Mouse (Mus musculus) adrenal gland (tissue): Measurements from ENCODE around the gene Runx2.

ENCODE experiments used
- intact Hi-C: fragments of 180-260 bp; cut with DNase I; formaldehyde crosslinking; loops from one replicate; pipeline ENCODE4 v1.15.1; 2025

Runx2 gene

DNA sequence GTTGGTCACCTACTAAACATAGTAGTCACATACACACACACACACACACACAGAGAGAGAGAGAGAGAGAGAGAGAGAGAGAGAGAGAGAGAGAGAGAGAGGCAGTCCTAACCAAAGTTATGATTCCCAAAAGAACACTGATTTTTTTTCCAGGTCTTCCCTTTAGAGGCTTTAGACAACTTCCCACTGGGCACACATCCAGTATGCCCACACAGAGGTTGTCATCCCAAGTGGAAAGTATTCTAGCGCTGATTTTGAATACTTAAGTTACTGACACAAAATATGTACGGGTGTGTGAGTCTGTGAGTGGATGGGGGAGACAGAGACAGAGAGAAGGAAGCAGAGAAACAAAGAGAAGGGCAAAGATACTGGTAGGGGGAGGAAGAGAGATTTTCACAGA lies 265.0 kb downstream of the Runx2 start:
- intact Hi-C loops, result no loop called here

DNA sequence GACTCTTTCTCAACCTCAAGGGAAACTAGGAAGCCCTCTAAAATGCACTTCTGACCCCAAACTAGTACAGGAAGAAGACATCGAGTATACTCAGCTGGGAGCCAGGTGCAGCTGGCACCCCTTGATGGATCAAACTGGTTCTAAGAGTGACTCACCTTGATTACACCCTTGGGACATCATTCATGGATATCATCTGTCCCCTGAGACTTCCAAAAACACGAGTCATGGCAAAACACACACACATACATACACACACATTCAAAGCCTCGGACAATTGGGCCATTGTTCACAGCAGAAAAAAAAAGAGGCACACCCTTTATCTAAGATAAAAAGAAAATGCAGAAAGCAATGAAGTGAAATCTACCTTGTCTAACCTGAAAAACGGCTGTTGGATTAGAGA lies 266.7 kb downstream of the Runx2 start:
- intact Hi-C loops, result no loop called here

DNA sequence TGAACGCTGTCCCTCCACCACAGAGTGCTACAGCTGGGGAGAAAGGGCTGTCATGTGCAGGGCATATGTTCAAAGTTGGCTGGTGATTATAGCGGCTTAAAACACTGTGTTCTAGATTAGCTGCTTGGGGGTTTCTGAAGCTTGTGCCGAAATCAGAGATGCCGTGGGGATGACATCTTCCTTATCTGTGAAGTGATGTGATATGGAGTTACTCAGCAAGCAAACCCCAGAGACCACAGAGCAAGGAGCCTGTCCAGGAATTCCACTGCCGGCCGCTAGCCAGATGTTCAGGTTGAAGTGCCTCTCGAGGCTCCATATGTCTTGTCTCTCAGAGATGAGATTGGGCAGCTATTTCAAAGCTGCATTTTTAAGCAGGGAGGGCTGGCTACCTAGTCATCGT lies 267.8 kb downstream of the Runx2 start:
- intact Hi-C loops, result no loop called here

DNA sequence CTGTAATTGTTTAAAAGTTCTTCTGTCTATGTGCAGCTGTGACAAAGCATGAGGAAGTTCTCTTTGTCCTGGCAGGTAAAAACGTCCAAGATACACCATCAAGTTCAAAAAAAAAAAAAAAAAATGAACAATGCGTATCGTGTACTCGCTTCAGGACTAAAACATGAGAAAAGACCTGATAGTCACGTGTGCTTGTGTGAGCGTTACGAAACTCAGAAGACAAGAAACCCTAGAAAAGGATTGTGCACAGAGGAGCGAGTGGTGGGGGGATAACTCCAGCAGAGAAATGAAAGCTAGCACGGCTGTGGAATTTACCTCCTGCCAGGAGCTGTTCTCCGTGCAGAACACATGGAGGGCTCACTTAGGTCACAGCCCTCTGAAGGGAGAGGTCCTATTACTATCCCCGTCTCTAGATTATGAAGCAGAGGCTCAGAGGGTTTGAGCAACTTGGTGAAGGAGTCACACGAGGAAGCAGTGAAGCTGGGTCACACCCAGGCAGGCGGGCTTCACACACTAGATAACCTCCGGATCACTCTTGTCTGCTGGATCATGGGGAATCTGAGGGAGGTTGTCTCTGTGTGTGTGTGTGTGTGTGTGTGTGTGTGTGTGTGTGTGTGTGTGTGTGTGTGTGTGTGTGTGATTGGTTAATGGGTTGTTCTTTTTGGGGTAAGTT lies 269.3 kb downstream of the Runx2 start:
- intact Hi-C loops, result no loop called here

DNA sequence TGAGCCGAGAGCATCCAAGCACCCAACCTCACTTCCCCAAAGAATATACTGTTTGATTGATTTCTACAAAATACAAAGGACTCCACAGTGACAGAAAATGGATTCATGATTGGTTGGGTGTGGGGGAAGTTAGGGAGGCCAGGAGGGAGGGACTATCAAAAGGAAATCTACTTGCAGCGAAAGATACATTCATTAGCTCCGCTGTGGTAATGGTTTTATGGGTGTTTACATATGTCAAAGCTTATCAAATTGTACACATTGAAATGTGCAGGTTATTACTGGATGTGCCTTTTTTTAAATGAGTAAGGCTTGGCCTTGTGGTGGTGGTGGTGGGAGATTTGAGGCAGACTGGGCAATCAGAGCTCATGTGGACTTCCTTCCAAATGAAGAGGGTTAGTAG lies 271.9 kb downstream of the Runx2 start:
- intact Hi-C loops, result no loop called here

DNA sequence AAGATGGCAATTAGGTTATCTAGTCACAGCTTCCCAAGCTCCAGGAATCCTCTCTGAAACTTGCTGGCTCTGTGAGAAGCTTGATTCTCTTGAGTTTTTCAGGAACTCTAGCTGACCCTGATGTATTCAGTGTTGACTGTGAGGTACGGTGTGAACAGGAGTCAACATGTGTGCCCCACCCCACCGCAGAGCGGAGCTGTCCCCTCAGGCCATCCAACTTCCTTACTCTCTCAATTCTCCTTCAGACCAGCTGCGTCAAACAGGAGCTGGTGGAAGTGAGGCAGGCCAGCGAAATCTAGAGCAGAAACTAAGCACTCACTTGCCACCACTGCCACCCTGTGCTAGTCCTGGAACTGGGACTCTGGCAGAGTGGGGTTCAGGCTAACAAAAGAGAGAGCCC lies 273.9 kb downstream of the Runx2 start:
- intact Hi-C loops, result no loop called here

DNA sequence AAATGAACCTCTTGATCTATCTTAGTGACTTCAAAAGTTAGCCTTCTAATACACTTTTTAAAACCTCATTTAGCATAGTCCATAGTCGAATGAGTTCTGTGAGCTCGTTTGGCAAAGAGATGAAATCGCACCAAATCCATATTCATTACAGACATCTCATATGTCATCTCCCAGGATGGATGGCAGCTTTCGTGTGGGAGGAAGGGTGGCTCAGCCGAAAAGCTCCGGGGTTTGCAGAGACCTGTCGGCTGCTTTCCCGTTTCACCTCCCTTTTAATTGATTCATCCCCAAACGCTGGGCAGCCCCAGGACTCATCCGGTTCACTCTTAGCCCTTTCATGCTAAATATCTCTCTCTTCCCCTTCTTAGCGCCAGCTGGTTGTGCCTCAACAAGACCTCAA lies 275.7 kb downstream of the Runx2 start:
- intact Hi-C loops, result no loop called here

DNA sequence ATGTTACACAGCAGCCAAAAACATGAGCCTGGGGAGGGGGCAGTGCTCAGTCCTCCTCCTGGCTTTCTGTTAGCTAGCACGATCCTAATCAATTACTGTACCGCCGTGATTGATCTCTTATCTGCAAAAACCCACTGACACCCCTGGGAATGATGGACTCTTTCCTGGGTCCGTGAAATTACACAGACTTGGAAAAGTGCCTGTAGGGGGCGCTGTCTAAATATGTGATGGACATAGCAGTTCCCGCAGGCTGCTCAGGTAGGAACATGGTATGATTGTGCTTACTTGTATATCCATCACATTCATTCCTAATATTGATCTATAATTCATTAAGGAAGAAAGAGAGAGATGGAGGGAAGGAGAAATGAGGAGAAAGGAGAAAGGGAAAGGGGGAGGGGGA lies 284.6 kb downstream of the Runx2 start:
- intact Hi-C loops, result no loop called here

DNA sequence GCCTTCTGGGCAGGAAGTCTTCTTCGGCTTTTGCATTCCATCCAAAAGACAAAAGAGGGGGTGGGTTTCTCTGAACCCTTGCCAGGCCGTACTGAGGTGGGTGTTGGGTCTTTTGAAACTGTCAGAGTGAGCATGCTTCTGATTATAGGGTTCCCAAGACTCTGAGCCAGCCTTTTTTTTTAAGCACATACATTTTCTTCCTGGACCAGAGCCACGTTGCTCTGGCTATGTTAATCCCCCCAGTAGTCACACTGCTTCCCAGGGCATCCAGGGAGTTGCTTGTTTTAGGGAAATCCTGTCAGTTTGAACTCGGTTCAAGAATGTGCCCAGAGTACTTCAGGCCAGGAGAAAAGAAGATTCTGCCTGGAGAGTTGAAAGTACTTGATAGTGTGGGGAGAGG lies 286.0 kb downstream of the Runx2 start:
- intact Hi-C loops, result no loop called here

DNA sequence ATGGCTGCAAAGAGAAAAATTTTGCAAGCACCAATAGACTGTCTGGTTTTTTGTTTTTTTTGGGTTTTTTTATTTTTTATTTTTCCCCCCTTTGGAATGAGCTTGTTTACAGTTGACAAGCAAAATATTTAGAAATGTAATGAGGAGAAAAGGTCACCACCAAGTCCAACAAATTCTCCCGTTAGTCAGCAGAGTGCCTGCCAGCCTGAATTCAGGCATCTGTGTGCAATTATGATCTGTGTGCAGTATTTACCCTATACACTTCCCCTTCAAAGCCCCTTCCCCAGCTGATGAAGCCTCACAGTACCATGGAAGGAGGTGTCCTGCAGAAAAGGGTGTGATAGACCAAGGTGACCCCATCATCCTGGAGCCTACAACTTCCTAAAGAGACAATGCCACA lies 290.5 kb downstream of the Runx2 start:
- intact Hi-C loops, result no loop called here

DNA sequence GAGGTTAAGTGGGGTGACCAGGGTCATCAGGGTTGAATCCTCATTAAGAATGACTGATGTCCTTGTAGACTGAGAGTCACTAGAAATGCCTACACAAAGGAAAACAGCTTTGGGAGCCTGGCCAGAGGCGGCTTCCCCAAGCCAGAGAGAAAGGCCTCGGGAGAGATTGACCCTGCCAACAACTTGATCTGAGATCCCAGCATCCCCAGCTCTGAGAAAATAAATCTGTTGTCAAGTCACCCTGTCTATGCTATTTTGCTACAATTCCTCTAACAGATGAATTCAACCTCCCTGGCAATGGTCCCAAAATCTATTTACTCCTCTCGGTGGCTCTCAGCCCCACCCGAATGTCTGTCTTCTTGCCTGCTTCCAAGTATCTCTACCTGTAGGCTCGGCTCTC lies 291.7 kb downstream of the Runx2 start:
- intact Hi-C loops, result no loop called here

DNA sequence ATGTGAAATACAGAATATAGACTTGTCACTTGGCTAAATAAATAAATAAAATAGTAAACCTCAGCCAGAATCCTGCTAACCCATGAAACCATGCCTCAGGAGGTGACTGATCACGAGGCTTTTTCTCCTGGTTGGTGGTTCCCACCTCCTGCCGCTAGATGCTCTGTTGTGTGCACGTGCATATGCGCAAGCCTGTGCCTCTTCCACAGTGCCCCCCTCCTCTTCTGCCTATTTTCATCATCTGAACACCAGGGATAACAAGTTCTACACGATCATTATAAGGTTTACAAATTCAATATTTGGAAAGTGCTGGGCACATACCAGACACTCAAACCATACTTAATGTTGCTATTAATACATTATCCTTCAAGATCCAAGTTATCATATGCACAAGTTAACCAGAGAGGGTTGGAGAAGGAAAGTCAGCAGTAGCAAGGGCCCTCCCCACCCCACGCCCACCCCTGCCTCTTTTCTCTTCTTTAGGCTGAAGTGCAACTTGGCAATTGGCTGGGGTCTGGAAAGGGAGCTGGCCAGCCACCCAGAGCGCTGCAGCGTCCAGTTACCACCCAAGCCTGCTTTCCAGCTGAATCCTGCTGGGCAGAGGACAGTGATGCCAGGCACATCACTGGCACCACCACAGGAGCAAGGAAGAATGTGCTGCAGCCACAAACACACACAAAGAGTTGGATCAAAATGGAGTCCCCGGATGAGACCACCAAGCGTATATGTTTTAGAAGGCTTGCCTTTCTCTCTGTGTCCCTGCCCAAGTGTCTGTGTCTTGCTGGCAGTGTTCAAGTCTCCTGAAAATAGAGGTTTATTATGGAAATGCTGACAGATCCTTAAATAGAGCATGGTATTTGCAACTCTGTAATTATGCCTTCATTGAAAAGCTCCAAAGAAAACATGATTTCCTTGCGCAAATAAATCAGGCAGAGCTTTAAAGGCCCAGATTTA lies 294.2 kb downstream of the Runx2 start:
- intact Hi-C loops, result no loop called here

DNA sequence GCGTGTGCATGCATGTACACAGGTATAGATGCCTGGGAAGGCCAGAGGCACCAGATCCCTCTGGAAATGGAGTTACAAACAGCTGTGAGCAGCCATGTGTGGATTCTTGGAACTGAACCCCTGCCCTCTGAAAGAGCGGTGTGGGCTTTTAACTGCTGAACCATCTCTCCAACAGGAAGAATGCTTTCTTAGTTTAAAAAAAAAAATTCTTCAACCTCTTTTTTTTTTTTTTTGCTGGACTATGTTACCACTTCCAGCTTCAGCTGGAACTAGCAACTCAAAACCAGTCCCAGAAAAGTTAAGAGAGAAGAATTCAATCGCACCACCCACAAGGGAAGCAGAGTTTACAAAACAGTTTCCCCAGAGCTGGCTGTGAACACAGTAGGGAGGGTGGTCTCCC lies 295.2 kb downstream of the Runx2 start:
- intact Hi-C loops, result no loop called here

DNA sequence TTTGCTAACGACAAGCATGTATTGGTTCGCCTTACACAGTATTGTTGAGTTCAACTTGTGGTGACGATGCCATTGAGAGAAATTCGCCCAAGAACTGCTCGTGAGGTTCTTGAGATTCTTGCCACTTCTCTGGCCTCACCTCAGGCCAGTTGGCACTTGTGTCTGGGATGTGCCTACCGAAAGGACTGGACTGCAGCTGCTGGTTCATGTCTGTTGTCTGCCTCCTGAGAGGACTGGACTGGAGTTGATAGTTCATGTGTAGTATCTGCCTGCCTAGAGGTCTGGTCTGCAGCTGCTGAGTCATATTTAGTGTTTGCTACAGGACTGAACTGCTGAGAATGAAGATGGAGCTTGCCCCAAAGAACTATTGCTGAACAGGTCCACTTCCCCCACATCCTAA lies 296.4 kb downstream of the Runx2 start:
- intact Hi-C loops, result no loop called here

DNA sequence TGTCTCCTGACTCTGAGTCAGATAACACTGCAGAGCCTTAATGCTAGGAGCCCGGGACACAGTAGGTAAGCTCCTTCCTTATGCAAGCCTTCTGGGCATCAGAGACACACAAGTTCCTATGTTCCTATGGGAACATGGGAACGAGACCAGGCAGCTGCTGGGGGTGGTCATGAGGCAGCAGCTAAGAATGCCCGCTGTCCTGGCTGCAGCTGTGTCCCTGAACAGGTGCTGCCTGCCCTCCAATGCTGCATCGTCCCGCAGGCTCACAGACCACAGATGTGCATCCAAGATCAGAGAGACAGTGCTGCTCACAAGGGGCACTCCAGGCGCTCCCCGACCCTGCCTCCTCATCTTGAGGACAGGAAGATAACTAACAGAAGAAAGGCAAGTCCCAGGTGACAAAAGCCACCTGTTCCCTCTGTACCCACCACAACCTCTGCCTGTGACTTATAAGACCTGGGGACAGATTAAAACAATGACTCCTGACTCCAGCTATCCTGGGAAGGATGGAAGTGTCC lies 306.3 kb downstream of the Runx2 start:
- intact Hi-C loops, result no loop called here

DNA sequence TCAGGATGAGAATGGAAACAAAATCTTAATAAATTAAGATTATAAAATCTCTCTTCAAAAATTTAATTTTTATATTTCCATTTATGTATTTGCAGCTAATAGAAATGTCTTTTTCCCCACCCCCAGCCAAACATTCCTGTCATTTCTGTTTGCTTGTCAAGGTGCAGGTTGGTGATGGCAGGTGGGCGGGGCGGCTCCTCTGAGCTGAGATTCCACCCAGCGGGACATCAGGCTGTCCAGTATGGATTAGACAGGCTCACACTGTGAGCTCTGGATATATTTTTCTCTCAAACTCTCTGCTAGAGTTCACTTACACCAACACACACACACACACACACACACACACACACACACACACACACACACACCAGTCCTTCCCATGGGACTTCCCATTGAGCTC lies 306.9 kb downstream of the Runx2 start:
- intact Hi-C loops, result no loop called here

DNA sequence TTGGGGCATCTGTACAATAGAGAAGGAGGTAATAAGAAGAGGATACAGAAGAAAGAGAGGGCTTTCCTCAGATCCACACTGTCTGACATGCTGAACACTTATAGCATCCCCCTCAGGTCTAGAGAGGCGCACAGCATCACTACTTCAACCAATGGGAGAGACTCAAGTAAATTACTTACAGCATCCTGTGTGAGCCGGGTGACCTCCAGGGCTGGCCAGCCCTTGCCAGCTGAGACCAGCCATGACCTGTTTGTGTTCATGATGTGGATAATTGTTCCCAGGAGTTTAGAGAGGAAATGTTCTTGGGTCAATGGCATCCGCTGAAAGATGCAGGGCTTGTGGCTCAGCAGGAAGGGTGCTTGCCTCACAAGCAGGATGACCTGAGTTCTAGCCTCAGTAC lies 308.1 kb downstream of the Runx2 start:
- intact Hi-C loops, result no loop called here

DNA sequence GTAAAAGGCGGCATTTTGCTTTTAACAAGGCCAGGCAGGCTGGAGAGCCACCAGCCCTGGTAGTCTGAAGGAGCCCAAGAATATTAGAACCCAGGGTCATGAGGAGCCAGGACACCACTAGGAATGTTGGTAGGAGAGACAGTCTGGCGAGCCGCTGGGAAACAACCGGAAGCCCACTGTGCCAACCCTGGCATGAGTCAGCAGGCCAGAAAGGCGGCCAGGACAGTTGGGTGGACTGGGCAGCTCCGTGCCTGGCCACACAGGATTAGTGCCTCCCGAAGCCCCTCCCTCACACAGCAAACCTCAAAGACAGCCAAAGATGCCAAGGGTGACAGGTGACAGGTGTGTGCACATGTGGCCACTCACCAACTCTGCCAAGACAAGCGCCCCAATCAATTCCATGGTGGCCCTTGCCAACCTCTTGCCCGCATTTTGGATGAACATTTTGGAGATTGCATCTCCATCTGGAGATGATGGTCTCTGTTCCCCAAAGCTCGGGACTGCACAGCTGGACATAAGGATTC lies 309.7 kb downstream of the Runx2 start:
- intact Hi-C loops, result no loop called here

DNA sequence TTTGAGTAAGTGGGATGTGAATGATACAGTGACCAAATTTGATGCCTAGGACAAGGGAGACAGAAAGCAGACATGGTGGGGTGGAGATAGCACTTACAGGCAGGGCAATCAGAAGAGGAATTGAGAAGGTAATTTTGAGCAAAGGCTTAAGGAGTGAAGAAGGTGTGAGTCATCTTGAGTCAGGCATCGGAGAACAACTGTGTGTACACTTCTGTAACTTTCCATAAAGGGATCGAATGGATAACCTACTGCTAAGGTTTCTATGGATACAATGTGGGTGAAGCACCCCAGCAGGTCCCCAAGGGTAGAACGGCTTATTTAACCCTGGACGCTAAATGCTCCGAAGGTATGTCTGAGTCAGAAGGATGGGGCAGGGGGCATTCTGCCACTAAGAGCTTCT lies 312.4 kb downstream of the Runx2 start:
- intact Hi-C loops, result no loop called here

DNA sequence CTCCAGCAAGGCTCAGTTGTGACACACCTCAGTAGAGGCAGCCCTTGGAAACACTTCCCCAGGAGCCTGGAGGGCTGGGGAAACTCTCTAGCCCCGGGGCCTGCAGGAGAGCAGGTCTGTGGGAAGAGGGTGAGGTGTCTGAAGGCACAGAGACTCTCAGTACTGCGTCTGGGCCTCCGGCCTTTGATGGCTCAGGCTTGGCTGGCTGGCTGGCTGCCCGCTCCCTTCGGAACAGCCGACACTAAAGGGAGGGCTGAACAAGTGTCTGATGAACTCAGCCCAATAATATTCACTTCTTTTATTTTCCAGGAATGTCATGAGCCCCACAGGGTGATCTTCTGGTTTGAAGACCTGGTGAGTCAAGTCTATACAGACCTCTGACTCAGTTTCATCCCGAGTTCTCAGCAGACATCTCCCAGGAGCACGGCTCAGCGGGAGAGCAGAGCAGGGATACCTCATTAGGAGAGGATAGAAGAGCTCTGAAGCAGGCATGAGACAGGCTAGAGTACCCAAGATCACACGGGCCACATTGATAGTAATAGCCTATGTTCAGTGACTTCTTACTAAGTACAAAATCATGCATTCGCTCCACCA lies 314.2 kb downstream of the Runx2 start:
- intact Hi-C loops, result no loop called here

DNA sequence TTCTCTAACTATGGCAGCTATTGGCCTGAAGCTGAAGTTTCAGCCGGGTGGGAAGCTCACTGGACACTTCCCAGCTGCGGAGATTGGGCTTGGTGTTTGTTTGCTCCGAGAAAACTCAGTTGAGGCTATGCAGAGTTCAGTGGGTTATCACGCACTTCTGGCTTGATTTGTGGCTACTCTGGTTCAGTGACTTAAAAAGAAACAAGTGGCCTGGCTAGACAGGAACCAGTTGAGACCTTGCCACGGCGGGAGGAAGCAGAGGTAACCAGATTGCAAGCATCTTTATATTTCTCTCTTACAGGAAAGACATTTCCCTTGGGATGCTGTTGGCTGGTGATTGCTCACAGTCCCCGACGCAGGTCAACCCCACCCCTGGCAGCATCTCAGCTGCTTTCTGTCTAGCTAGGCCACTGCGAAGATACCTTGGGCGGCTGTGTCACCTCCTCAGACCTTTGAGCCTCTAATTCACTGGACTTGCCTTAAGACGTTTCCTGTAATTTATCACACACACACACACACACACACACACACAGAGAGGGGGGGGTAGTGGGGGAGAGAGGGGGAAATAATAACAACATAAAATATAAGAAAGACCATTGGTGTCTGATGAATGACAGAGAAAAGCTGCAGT lies 324.3 kb downstream of the Runx2 start:
- intact Hi-C loops, result no loop called here

DNA sequence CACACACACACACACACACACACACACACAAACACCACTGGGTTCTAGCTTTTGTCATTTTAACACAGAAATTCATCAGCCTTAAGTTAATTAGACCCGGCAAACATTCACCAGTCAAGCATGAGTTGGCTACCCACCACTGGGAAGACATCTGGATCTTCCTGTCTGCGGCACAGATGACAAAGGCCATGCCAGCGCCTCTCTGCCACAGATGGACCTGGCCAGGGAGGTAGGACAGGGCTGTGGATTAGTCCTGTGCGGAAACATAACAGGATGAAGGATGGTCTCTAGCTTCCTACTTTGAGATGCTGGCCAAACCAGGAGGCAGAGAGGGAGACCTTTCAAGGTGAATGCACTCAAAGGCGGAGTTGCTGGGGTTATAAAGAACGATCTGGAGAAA lies 325.3 kb downstream of the Runx2 start:
- intact Hi-C loops, result no loop called here
